Mouse (Mus musculus): Measurements from ENCODE around the gene Gm6525. TPM values are rescaled to one million over a fixed set of nuclear protein-coding genes. Genes with fewer than 3 reads are reported as not detected.

The Gm6525 gene
- polyA plus RNA-seq, 1 experiment from 2014 or later, result 1.2 TPM

- Histone ChIP-seq H3K27me3 (ENCODE audit: insufficient read depth, low read length) (no peaks in the 10 kb centered on the region), H3K4me2 (peak overlapping the region; percentile 70; the same call in 1 of the 2 replicates), H3K27ac (ENCODE audit: low read depth) (no peak overlapping the region), H3K4me1 (ENCODE audit: insufficient read depth) (peaks cover 5% of the 10 kb centered on the region), H3K36me3 (ENCODE audit: insufficient read depth) (no peaks in the 10 kb centered on the region), H3K9ac (no peak overlapping the region), H3K9me3 (ENCODE audit: low read depth, low read length) (no peaks in the 10 kb centered on the region), H3K4me3 (ENCODE audit: low read depth, low read length) (no peak overlapping the region)
- DNase-seq, result no peak
- TF ChIP-seq CTCF (IDR thresholded peaks at IDR 0.05; ENCODE audit: low read depth), result peak; percentile 16; the same call in 1 of the 2 replicates
- ATAC-seq (ENCODE audit: insufficient read depth), result no peak
- 36% methylated on average over 2 of the region's 2 CpGs for WGBS
These were observed 45.3 kb downstream of the Gm6525 start for GRCm38 (mm10) chr3:84219166-84219710.

GRCm38 (mm10) chr3:84219720-84220273 is 45.9 kb downstream of the Gm6525 start:
- ATAC-seq (ENCODE audit: insufficient read depth) (no peak), DNase-seq (peak; percentile 31)
- Histone ChIP-seq H3K4me3 (ENCODE audit: low read depth, low read length) (peak overlapping the region; percentile 45), H3K9ac (peak overlapping the region; percentile 50; the same call in 1 of the 2 replicates), H3K4me2 (peak overlapping the region; percentile 70), H3K36me3 (ENCODE audit: insufficient read depth) (no peaks in the 10 kb centered on the region), H3K27ac (ENCODE audit: low read depth) (no peak overlapping the region), H3K9me3 (ENCODE audit: low read depth, low read length) (no peaks in the 10 kb centered on the region), H3K27me3 (ENCODE audit: insufficient read depth, low read length) (no peaks in the 10 kb centered on the region), H3K4me1 (ENCODE audit: insufficient read depth) (peaks cover 5% of the 10 kb centered on the region)
- 9% methylated on average over 9 of the region's 9 CpGs for WGBS
- TF ChIP-seq CTCF (IDR thresholded peaks at IDR 0.05; ENCODE audit: low read depth), result no peak

- peak overlapping the region; percentile 45 for H3K4me3 ChIP-seq (ENCODE audit: low read depth, low read length)
- H3K4me1 ChIP-seq (ENCODE audit: insufficient read depth), result peaks cover 5% of the 10 kb centered on the region
- H3K9me3 ChIP-seq (ENCODE audit: low read depth, low read length), result no peaks in the 10 kb centered on the region
- H3K9ac ChIP-seq, result peak overlapping the region; percentile 50
- peak; percentile 16 for DNase-seq
- H3K27ac ChIP-seq (ENCODE audit: low read depth), result no peak overlapping the region
- WGBS, result 1% methylated on average over 9 of the region's 9 CpGs
- H3K27me3 ChIP-seq (ENCODE audit: insufficient read depth, low read length), result no peaks in the 10 kb centered on the region
- H3K4me2 ChIP-seq, result peak overlapping the region; percentile 70
- TF ChIP-seq CTCF (IDR thresholded peaks at IDR 0.05; ENCODE audit: low read depth), result no peak
- peak; percentile 26; the same call in 1 of the 2 replicates for ATAC-seq (ENCODE audit: insufficient read depth)
- H3K36me3 ChIP-seq (ENCODE audit: insufficient read depth), result no peaks in the 10 kb centered on the region
These were observed 46.4 kb downstream of the Gm6525 start for GRCm38 (mm10) chr3:84220326-84220725.

- WGBS, result 1% methylated on average over 11 of the region's 11 CpGs
- Histone ChIP-seq H3K27ac (ENCODE audit: low read depth) (no peak overlapping the region), H3K4me2 (peak overlapping the region; percentile 70), H3K9ac (peak overlapping the region; percentile 50), H3K4me3 (ENCODE audit: low read depth, low read length) (peak overlapping the region; percentile 45), H3K4me1 (ENCODE audit: insufficient read depth) (peaks cover 5% of the 10 kb centered on the region), H3K9me3 (ENCODE audit: low read depth, low read length) (no peaks in the 10 kb centered on the region), H3K27me3 (ENCODE audit: insufficient read depth, low read length) (no peaks in the 10 kb centered on the region), H3K36me3 (ENCODE audit: insufficient read depth) (no peaks in the 10 kb centered on the region)
- no peak for TF ChIP-seq CTCF (IDR thresholded peaks at IDR 0.05; ENCODE audit: low read depth)
- DNase-seq (peak; percentile 80), ATAC-seq (ENCODE audit: insufficient read depth) (peak; percentile 81)
These were observed 46.8 kb downstream of the Gm6525 start for GRCm38 (mm10) chr3:84220748-84221147.

Other genes with a start within 250 kb of the Gm6525 start
- gene Tmem131l, start 133.9 kb upstream of the Gm6525 start, polyA plus RNA-seq (2014; fragmentation: Nextera tagmentation; extraction: Ambion mirVana), result 59.5 and 61.9 TPM in 2 replicates
- gene Mnd1, start 18.3 kb upstream of the Gm6525 start, polyA plus RNA-seq (2014; fragmentation: Nextera tagmentation; extraction: Ambion mirVana), result 15.4 and 16.9 TPM in 2 replicates
- 25.9 and 27.0 TPM in 2 replicates for gene Trim2, start 132.8 kb downstream of the Gm6525 start, polyA plus RNA-seq (2014; fragmentation: Nextera tagmentation; extraction: Ambion mirVana)

Data from lung, embryonic 14.5 days (tissue).